ENCODE assay signal across 8 mouse cellular contexts in the genomic region with DNA sequence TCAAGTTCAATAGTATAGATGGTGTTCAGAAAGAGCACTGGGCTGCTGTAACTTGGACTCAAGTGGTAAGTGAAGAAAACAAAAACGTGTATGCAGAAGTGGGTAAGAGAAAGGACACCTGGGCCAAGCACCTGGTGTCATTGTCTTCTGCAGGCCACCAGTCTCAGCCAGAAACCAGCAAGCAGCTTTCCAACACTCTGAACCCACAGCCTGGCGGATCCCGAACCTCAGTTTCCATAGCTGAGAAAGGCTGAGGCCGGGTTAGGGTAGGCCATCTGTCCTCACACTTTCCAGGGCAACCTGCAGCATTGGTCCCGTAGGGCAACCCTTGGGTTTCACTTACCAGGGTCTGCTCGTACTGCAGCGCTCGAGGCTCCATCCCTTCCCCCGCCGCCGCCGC. TPM values are rescaled to one million over a fixed set of nuclear protein-coding genes. Genes with fewer than 3 reads are reported as not detected.
A peak's percentile ranks its signal among the peaks of the same experiment; 100 is the strongest.
DNase-seq lines count a peak whose midpoint lies in the region; ATAC-seq and TF ChIP-seq lines count a peak whose summit lies in the region.

No protein-coding gene starts in this region.

- TF ChIP-seq CTCF in cerebellum, adult 2 months (IDR thresholded peaks at IDR 0.05; ENCODE audit: borderline replicate concordance, insufficient read depth, low read depth, low read length): no peak
- TF ChIP-seq CTCF in intestine, postnatal 0 days (IDR thresholded peaks at IDR 0.05; ENCODE audit: low read depth): no peak
- TF ChIP-seq CTCF in olfactory bulb, adult 2 months (IDR thresholded peaks at IDR 0.05; ENCODE audit: insufficient read depth, low read depth, low read length): no peak

- peaks cover 17% of the 10 kb centered on the region for H3K4me1 ChIP-seq in cerebellum, adult 2 months (ENCODE audit: control insufficient read depth, insufficient read depth, low read length)
- peaks cover 41% of the 10 kb centered on the region for H3K4me1 ChIP-seq in megakaryocyte, embryonic 14.5 days
- 0 out of 2 replicates have a peak, but pooled peaks cover 5% of the 10 kb centered on the region for H3K4me1 ChIP-seq in intestine, postnatal 0 days (replicated peaks; ENCODE audit: control insufficient read depth, insufficient read depth, low read length)
- H3K4me1 ChIP-seq in olfactory bulb, adult 2 months (ENCODE audit: control insufficient read depth, insufficient read depth, low read length): peaks cover 25% of the 10 kb centered on the region

- no peaks in the 10 kb centered on the region for H3K27me3 ChIP-seq in cerebellum, adult 2 months (ENCODE audit: control insufficient read depth, insufficient read depth, low read length)
- peaks cover 37% of the 10 kb centered on the region for H3K27me3 ChIP-seq in megakaryocyte, embryonic 14.5 days (replicated peaks)
- H3K27me3 ChIP-seq in intestine, postnatal 0 days (replicated peaks; ENCODE audit: control insufficient read depth, insufficient read depth, low read length): no peaks in the 10 kb centered on the region

- peak overlapping the region; percentile 85 for H3K4me3 ChIP-seq in cerebellum, adult 2 months (replicated peaks; ENCODE audit: insufficient read depth, low read depth, low read length)
- peak overlapping the region; percentile 94 for H3K4me3 ChIP-seq in megakaryocyte, embryonic 14.5 days (replicated peaks)
- H3K4me3 ChIP-seq in intestine, postnatal 0 days (ENCODE audit: low read depth, low read length): peak overlapping the region; percentile 68
- peak overlapping the region; percentile 77 for H3K4me3 ChIP-seq in olfactory bulb, adult 2 months (ENCODE audit: insufficient read depth, low read depth, low read length)

- peak overlapping the region; percentile 92 for H3K4me2 ChIP-seq in intestine, postnatal 0 days (replicated peaks; ENCODE audit: low read depth)

- WGBS in cerebellum, adult 2 months: 1% methylated on average over 12 of the region's 12 CpGs
- 2% methylated on average over 10 of the region's 12 CpGs for WGBS in intestine, postnatal 0 days
- 5% methylated on average over 12 of the region's 12 CpGs for WGBS in olfactory bulb, adult 2 months

- no peak for TF ChIP-seq POLR2A in cerebellum, adult 2 months (IDR thresholded peaks at IDR 0.05; ENCODE audit: borderline replicate concordance, insufficient read depth, low read length)
- no peak for TF ChIP-seq POLR2A in olfactory bulb, adult 2 months (IDR thresholded peaks at IDR 0.05; ENCODE audit: insufficient read depth, low read depth, low read length)

- H3K27ac ChIP-seq in cerebellum, adult 2 months (ENCODE audit: insufficient read depth, low read length): peak overlapping the region; percentile 59
- H3K27ac ChIP-seq in intestine, postnatal 0 days (ENCODE audit: low read depth, low read length): peak overlapping the region; percentile 97
- peak overlapping the region; percentile 43 for H3K27ac ChIP-seq in olfactory bulb, adult 2 months (ENCODE audit: insufficient read depth, low read depth, low read length)

- H3K36me3 ChIP-seq in megakaryocyte, embryonic 14.5 days (replicated peaks; ENCODE audit: low read length): peaks cover 10% of the 10 kb centered on the region
- peaks cover 30% of the 10 kb centered on the region for H3K36me3 ChIP-seq in intestine, postnatal 0 days (ENCODE audit: control insufficient read depth, insufficient read depth)

- no peaks in the 10 kb centered on the region for H3K9me3 ChIP-seq in megakaryocyte, embryonic 14.5 days
- no peaks in the 10 kb centered on the region for H3K9me3 ChIP-seq in intestine, postnatal 0 days (ENCODE audit: control insufficient read depth)

- intact Hi-C loops in left cerebral cortex, postnatal 25 days (cut with DNase I): loop anchor here (5.0 kb wide), 1 partner anchor 107 kb away; no protein-coding TSS in a partner anchor

- no peak for ATAC-seq in megakaryocyte, adult 5-6 weeks (ENCODE audit: poor library complexity, severe bottlenecking)
- no peak for ATAC-seq in intestine, postnatal 0 days

- peak in 1 of 2 experiments; percentile 39 for DNase-seq in cerebellum, adult 2 months
- DNase-seq in cerebellum, adult 11 months: no peak
- DNase-seq in testis, postnatal 14 days (ENCODE audit: low spot score): no peak
- no peak for DNase-seq in left cerebral cortex, postnatal 25 days (ENCODE audit: low spot score in 2 of 2)

- peak overlapping the region; percentile 62 for H3K9ac ChIP-seq in intestine, postnatal 0 days (ENCODE audit: low read depth, low read length)

RNA-seq across cellular contexts. Expression of gene Polr2h, which starts 1.9 kb away (rescaled TPM):
- polyA plus RNA-seq in cerebellum, adult 2 months (2012; rRNA removed): 38.6 and 41.2 TPM in 2 replicates
- 2.9 TPM in 1 of 2 replicates, not detected in the other for polyA plus RNA-seq in megakaryocyte, embryonic 14.5 days (2012; ENCODE audit: insufficient read depth, low replicate concordance)
- 34.7 and 36.7 TPM in 2 replicates for total RNA-seq in megakaryocyte, adult 5-6 weeks (2015)
- total RNA-seq in megakaryocyte, adult 5-6 weeks (2017): 27.8 and 29.2 TPM in 2 replicates
- 52.9 and 54.2 TPM in 2 replicates for polyA plus RNA-seq in intestine, postnatal 0 days (2015; fragmentation: Nextera tagmentation; extraction: Ambion mirVana)
- polyA plus RNA-seq in olfactory bulb, adult 2 months (2012; ENCODE audit: insufficient read depth, insufficient read length, low replicate concordance, missing spikeins): not detected in 2 replicates
- total RNA-seq in left cerebral cortex, postnatal 25 days (2021): 10 to 100 TPM; 23.0 to 23.6 TPM

RNA-seq across cellular contexts. Expression of gene Clcn2, which starts 2.0 kb away (rescaled TPM):
- 94.4 and 97.2 TPM in 2 replicates for polyA plus RNA-seq in cerebellum, adult 2 months (2012; rRNA removed)
- 2.1 TPM in 1 of 2 replicates, not detected in the other for polyA plus RNA-seq in megakaryocyte, embryonic 14.5 days (2012; ENCODE audit: insufficient read depth, low replicate concordance)
- 0.49 and 0.84 TPM in 2 replicates for total RNA-seq in megakaryocyte, adult 5-6 weeks (2015)
- 1.3 and 1.4 TPM in 2 replicates for total RNA-seq in megakaryocyte, adult 5-6 weeks (2017)
- 5.4 and 6.1 TPM in 2 replicates for polyA plus RNA-seq in intestine, postnatal 0 days (2015; fragmentation: Nextera tagmentation; extraction: Ambion mirVana)
- polyA plus RNA-seq in olfactory bulb, adult 2 months (2012; ENCODE audit: insufficient read depth, insufficient read length, low replicate concordance, missing spikeins): not detected in 2 replicates
- 10 to 100 TPM; 58.7 to 60.9 TPM for total RNA-seq in left cerebral cortex, postnatal 25 days (2021)

RNA-seq across cellular contexts. Expression of gene Chrd, which starts 17.4 kb away (rescaled TPM):
- 60.1 and 71.4 TPM in 2 replicates for polyA plus RNA-seq in cerebellum, adult 2 months (2012; rRNA removed)
- not detected in 2 replicates for polyA plus RNA-seq in megakaryocyte, embryonic 14.5 days (2012; ENCODE audit: insufficient read depth, low replicate concordance)
- not detected in 2 replicates for total RNA-seq in megakaryocyte, adult 5-6 weeks (2015)
- total RNA-seq in megakaryocyte, adult 5-6 weeks (2017): not detected in 2 replicates
- polyA plus RNA-seq in intestine, postnatal 0 days (2015; fragmentation: Nextera tagmentation; extraction: Ambion mirVana): 2.3 TPM in 2 replicates
- polyA plus RNA-seq in olfactory bulb, adult 2 months (2012; ENCODE audit: insufficient read depth, insufficient read length, low replicate concordance, missing spikeins): not detected in 2 replicates
- 10 to 100 TPM; 31.1 to 40.6 TPM for total RNA-seq in left cerebral cortex, postnatal 25 days (2021)

RNA-seq across cellular contexts. Expression of gene Thpo, which starts 18.7 kb away (rescaled TPM):
- 15.8 and 19.6 TPM in 2 replicates for polyA plus RNA-seq in cerebellum, adult 2 months (2012; rRNA removed)
- polyA plus RNA-seq in megakaryocyte, embryonic 14.5 days (2012; ENCODE audit: insufficient read depth, low replicate concordance): not detected in 2 replicates
- not detected in 2 replicates for total RNA-seq in megakaryocyte, adult 5-6 weeks (2015)
- not detected in 2 replicates for total RNA-seq in megakaryocyte, adult 5-6 weeks (2017)
- polyA plus RNA-seq in intestine, postnatal 0 days (2015; fragmentation: Nextera tagmentation; extraction: Ambion mirVana): 2.4 and 2.7 TPM in 2 replicates
- polyA plus RNA-seq in olfactory bulb, adult 2 months (2012; ENCODE audit: insufficient read depth, insufficient read length, low replicate concordance, missing spikeins): not detected in 2 replicates
- total RNA-seq in left cerebral cortex, postnatal 25 days (2021): 1 to 10 TPM; 4.6 to 4.7 TPM

RNA-seq across cellular contexts. Expression of gene Fam131a, which starts 22.5 kb away (rescaled TPM):
- 123 and 137 TPM in 2 replicates for polyA plus RNA-seq in cerebellum, adult 2 months (2012; rRNA removed)
- polyA plus RNA-seq in megakaryocyte, embryonic 14.5 days (2012; ENCODE audit: insufficient read depth, low replicate concordance): 7.9 and 8.6 TPM in 2 replicates
- total RNA-seq in megakaryocyte, adult 5-6 weeks (2015): 0.09 and 0.33 TPM in 2 replicates
- 0.16 and 0.55 TPM in 2 replicates for total RNA-seq in megakaryocyte, adult 5-6 weeks (2017)
- 4.7 and 5.0 TPM in 2 replicates for polyA plus RNA-seq in intestine, postnatal 0 days (2015; fragmentation: Nextera tagmentation; extraction: Ambion mirVana)
- polyA plus RNA-seq in olfactory bulb, adult 2 months (2012; ENCODE audit: insufficient read depth, insufficient read length, low replicate concordance, missing spikeins): not detected in 2 replicates
- 100 to 1,000 TPM; 319 to 375 TPM for total RNA-seq in left cerebral cortex, postnatal 25 days (2021)

Comparison
In these comparisons a context has a peak if more than half of its experiments do, and no peak if none do; other contexts are left out.
1. H3K27ac ChIP-seq: peak in every context shown above with its lines; median percentile 97 in intestine, postnatal 0 days; 59 in cerebellum, adult 2 months; 43 in olfactory bulb, adult 2 months.
2. RNA of gene Chrd, which starts 17.4 kb away (polyA plus RNA-seq): 60.1 to 71.4 TPM in cerebellum, adult 2 months; 2.3 TPM in intestine, postnatal 0 days, not detected in megakaryocyte, embryonic 14.5 days and not detected in olfactory bulb, adult 2 months; every median in the first group is over 10 times any median in the second.
3. Peak in every context shown above with its lines, with median percentiles within 50 percentile points of each other: H3K4me3 ChIP-seq.